Mouse (Mus musculus) left cerebral cortex, adult 18-20 months (tissue): Measurements from ENCODE around the gene Sox6. TPM values are rescaled to one million over a fixed set of nuclear protein-coding genes. Genes with fewer than 3 reads are reported as not detected.

ENCODE experiments used
- DNase-seq, 2 experiments: peaks; one replicate each; pipeline ENCODE4 v3.0.0; 2021 to 2022; ENCODE audit warnings: low spot score in 2 of 2, mixed read lengths in 1 of 2
- total RNA-seq, 2 experiments: library from RNA; stranded (reverse); gene quantifications; 2 replicates each; pipeline ENCODE4 v1.2.3; 2021

The Sox6 gene
- total RNA-seq, 2 experiments from 2014 or later, result 25.9 to 34.4 TPM

DNA sequence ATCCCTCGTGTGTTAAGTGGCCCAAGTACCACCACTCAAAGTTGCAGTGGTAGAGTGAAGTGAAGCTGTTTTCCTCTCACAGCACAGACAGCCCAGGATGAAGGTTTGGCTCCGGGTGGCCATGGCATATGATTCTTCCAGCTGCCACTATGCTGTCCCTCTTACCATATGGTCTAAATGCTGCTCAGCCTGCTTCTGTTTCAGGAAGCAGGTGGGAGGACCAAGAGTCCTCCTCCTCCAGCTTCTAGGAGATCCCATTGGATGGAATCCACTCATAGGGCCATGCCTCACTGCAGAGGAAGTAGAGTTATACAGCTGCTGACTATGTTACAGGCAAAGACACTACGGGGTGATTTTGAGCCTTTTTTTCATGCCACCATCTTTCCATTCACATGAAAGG is 591.5 kb downstream of the Sox6 start:
- DNase-seq, result peak; percentile 16 to 37

DNA sequence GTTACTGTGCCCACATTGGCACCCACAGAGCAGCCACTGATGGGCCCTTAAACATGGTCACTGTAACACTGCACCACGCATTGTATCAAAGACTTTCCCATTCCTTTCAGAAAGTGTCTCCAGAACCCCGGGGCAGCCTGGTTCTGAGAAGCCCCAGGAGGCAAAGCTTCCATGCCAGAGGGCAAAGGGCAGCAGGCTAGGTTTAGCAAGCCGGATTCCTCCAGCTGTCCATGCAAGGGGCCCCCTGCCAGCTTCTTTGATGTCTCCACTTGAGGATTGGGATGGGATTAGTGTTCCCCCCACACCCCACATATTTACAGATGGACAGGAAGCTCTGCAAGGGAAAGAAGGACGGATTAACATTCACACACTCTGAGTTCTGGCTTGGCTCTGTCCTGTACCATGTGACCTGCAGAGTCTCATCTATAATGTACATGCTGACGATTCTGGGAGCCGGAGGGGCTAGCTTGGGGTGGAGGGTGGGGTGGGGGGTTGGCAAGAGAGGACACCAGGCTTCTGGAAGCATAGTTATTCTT is 592.0 kb downstream of the Sox6 start:
- no peak for DNase-seq

DNA sequence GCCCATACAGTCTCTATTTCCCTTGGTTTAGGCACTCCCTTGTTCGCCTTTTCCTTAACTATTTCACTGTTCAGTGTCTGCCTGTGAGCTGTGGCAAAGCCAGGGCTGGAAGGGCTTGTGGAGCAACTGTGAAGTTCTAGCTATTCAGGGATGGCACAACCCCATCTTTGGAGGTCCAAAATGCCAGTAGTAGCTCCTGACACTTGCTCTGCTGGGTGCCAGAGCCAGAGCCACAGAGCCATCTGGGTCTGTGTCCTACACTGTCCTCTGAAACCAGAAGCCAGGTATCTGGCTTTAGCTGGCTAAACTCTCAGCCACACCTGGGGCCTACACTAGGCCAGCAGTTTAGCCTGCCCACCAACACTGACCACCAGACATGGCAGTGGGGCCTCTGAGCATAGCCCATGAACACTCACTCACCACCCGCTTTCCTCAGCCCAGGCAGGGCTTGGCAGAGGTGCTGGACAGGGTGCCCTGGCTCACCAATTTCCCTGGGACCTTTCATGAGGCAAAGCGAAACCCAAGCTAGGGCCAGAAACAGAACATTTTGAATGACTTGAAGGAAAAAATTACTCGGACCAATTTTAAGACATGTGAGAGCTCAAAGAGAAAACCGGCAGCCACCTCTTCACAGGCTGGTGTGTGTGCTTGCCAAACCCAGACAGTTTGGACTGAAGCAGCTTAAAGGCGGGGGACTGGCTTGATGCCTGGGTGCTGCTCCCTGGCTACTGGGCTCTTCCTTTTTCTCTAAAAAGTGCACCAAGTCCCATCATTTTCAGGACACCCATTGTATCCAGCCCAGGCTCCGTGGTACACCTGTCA is 612.2 kb downstream of the Sox6 start:
- peak; percentile 38 to 50 for DNase-seq

DNA sequence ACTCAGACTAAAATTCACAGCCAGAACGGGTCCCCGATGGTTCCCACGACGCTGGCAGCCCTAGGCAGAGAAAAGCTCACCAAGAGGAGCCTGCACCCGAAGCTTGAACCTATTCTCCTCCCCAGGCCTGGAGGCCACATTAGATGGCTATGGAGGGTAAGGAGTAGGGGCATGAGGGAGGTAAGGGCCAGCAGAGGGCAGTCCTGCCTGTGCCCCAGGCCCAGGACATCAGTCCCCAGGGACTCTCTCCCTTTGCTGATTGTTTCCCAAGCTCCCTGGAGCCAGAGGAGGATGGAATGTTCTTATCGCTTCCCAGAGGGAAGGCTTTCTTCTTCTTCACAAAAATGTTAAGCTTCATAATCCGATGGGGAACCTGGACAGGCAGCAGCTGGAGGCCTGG is 615.8 kb downstream of the Sox6 start:
- no peak for DNase-seq

DNA sequence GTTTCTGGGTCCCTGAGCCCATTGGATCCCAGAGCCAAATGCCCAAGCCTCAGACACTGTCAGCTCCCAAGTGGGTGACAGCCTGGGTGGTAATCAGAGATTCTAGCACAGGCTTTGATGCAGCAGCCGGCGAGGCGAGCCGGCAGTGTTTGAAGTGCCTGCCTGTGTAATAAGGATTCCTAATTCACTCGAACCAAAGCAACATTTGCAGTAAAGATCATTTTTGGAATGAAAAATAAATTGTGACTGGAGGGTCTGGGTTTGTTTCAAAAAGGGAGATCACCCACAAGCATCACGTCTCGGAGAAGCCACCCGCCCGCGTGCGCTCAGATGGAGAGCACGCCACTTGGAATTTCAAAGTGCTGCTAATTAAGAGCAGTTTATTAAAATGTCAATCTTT is 617.6 kb downstream of the Sox6 start:
- peak in 1 of 2 experiments; percentile 5 for DNase-seq

Other genes with a start within 250 kb of the Sox6 start
- 100 to 1,000 TPM in 1 of 2 experiments, 10 to 100 TPM in 1; 93.8 to 103 TPM for gene 1110004F10Rik, start 601 bp upstream of the Sox6 start, total RNA-seq
- 1 to 10 TPM; 2.9 to 3.8 TPM for gene Gm4353, start 45.8 kb upstream of the Sox6 start, total RNA-seq